Mouse (Mus musculus): ENCODE data around the gene Bivm.

- TF ChIP-seq CTCF (IDR thresholded peaks at IDR 0.05; ENCODE audit: extremely low read depth, insufficient read length, insufficient replicate concordance, low read depth, low read length) (no peak), POLR2A (IDR thresholded peaks at IDR 0.05; ENCODE audit: low read depth, low read length) (peak; percentile 69)
Observed at GRCm38 (mm10) chr1:44102259-44102717, 16.5 kb upstream of the Bivm start, which contains the start of gene Tex30.

All from small intestine, adult 2 months (tissue).